Mouse (Mus musculus) brain, embryonic 14.5 days (tissue): ENCODE results near the gene H2-DMa.

ENCODE experiments used
- CTCF ChIP-seq: fragments of 200-500 bp; IDR thresholded peaks from 2 replicates; pipeline ENCODE4 v1.5.1; 2012; ENCODE audit warnings: inconsistent platforms, mild to moderate bottlenecking, moderate library complexity, borderline replicate concordance; ENCODE audit not compliant: insufficient read depth, insufficient read length; ENCODE audit errors: extremely low read depth
- POLR2A ChIP-seq: fragments of 200-500 bp; IDR thresholded peaks from 2 replicates; pipeline ENCODE4 v1.6.1; 2012; ENCODE audit warnings: mild to moderate bottlenecking, inconsistent platforms, borderline replicate concordance; ENCODE audit not compliant: poor library complexity, insufficient read depth, insufficient read length, severe bottlenecking; ENCODE audit errors: extremely low read depth

DNA sequence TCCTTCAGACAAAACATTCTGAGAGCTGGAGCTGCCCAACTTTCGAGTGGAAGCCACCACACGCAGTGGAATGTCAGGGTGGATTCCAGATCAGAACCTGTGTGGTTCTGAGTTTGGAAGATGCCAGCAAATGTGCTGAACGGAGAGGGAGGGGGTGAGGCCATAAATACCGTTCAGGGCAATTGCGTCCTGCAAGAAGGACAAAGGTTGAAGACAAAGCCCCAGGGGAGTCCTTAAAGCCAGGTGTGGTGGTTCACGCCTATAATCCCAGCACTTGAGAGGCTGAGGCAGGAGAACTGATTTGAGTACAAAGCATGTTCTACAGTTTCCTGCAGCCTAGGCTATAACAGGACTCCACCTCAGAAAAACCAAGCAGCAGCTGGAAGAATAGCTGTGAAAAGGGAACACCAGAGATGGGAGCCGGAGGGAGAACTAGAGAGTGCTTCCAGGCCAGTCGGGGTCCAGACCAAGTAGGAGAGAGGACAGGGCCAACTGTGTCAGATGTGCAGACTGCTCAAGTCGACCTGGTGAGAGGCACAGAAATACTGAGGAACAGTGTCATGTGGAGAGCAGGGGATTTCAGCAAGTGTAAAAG lies 7.6 kb downstream of the H2-DMa start:
- TF ChIP-seq CTCF (no peak), POLR2A (no peak)
